Mouse (Mus musculus) thymus, adult 2 months (tissue): Measurements from ENCODE around the gene Gm10645.

Experiments used
- CTCF ChIP-seq: fragments of 200-500 bp; IDR thresholded peaks from 2 replicates; pipeline ENCODE4 v1.5.1; 2012; ENCODE audit warnings: mild to moderate bottlenecking, control low read depth, low read length, moderate library complexity, borderline replicate concordance; ENCODE audit not compliant: control insufficient read depth, poor library complexity, insufficient read depth; ENCODE audit errors: extremely low read depth
- POLR2A ChIP-seq: fragments of 200-500 bp; IDR thresholded peaks from 2 replicates; pipeline ENCODE4 v1.6.1; 2012; ENCODE audit warnings: mild to moderate bottlenecking, low read length, control low read depth, moderate library complexity; ENCODE audit not compliant: control insufficient read depth, poor library complexity, insufficient read depth; ENCODE audit errors: extremely low read depth

- TF ChIP-seq POLR2A (no peak), CTCF (no peak)
Measured at GRCm38 (mm10) chr8:83141358-83141757, 24.6 kb downstream of the Gm10645 start.
